Mouse (Mus musculus): ENCODE data around the gene Bin2. TPM values are rescaled to one million over a fixed set of nuclear protein-coding genes. Genes with fewer than 3 reads are reported as not detected.

The Bin2 gene
- total RNA-seq, 1 experiment from 2014 or later = 506 TPM

DNA sequence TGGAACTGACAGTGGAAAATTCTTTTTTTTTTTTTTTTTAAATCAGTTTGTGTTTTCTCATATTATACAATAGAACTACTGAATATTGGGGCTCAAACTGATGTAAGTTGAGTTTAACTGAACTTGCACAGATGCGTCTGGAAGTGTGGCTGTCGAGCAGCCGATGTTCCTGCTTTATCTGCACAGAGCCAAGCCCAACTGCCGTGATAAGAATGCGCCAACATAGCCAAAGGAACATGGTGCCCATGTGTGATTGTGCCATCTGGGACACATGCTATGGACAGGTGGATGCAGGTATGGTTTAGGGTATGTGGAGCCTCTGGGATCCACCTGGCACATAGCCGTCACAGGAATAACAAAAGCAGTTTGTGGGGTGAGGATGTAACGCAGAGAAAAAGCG is 16.5 kb upstream of the Bin2 start:
- ATAC-seq (ENCODE audit: extremely low read depth, insufficient number of reproducible peaks, low FRiP score, poor library complexity, severe bottlenecking) = no peak

DNA sequence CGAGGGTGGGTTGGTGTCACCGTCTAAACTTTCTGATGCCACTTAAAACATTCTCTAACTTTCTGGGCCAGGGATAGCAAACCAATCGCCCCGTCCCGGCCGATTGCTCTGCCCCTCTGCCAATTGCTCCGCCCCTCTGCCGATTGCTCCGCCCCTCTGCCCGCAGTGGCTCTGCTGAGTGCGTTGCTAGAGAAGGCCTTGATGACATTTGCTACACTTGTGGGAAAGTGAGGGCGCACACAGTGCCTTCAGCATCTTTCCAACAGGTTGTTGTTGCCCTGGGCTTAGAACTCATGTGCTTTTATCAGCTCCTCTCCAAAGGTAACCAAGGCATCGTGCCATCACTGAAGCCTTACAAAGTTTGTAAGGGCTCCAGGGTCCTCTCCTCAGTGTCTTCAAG is 15.9 kb upstream of the Bin2 start:
- no peak for ATAC-seq (ENCODE audit: extremely low read depth, insufficient number of reproducible peaks, low FRiP score, poor library complexity, severe bottlenecking)

GRCm38 (mm10) chr15:100684450-100684849 is 15.1 kb upstream of the Bin2 start:
- ATAC-seq (ENCODE audit: extremely low read depth, insufficient number of reproducible peaks, low FRiP score, poor library complexity, severe bottlenecking) = no peak

DNA sequence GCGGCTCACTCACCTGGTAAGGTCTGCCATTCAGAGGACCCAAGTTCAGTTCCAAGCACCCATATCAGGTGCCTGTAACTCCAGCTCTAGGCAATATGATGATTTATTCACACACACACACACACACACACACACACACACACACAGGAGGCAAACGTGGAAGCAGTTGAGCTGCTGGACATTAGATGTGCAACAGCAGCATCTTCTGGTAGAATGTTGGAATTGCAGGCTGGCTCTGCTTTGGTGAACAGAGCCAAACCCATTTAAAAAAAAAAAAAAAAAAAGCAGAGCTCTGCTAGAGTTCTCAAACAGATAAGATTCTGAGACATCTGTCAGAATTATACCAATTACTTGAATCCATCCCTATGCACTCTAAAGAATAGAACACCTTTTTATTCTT is 13.7 kb upstream of the Bin2 start:
- peak; percentile 90 for ATAC-seq (ENCODE audit: extremely low read depth, insufficient number of reproducible peaks, low FRiP score, poor library complexity, severe bottlenecking)

- no peak for ATAC-seq (ENCODE audit: extremely low read depth, insufficient number of reproducible peaks, low FRiP score, poor library complexity, severe bottlenecking)
Observed at GRCm38 (mm10) chr15:100681770-100682169, 12.4 kb upstream of the Bin2 start.

DNA sequence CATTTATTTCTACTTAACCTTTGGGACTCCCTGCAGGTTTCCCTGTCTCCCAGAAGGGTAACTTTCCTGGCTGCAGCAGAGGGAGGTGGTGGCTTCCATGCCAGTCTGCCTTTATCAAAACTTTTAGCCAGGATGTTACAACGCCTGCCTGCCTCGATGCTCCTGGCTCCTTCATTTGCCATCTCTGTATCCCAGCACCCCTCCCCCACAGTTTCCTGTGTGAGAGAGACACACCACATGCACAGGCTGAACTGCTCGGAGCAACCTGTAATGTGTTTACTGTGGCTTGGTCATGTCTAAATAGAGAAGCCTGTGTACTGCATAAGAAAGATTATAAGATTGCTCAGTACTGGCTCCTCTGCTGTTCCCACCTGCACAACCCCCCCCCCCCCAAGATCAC is 11.0 kb upstream of the Bin2 start:
- no peak for ATAC-seq (ENCODE audit: extremely low read depth, insufficient number of reproducible peaks, low FRiP score, poor library complexity, severe bottlenecking)

DNA sequence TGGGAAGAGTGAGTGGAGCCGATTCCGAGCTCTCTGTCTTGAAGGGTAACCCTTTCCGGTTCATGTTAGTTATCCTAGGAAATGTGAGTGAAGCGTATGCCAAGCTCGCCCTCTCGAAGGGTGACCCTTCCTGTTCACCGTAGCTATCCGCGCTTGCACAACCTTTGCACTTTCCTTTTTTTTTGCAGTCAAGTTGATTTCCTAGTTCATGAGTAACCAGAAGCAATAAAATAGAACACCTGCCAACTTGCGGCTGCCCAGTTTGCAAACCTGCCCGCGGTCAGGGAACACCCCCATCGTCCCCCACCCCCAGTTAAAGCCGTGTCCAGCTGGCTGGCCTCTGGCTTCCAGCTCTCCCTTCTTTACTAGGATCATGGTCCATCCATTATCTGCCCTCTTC is 9.7 kb upstream of the Bin2 start:
- no peak for ATAC-seq (ENCODE audit: extremely low read depth, insufficient number of reproducible peaks, low FRiP score, poor library complexity, severe bottlenecking)

GRCm38 (mm10) chr15:100678581-100678980 is 9.2 kb upstream of the Bin2 start:
- ATAC-seq (ENCODE audit: extremely low read depth, insufficient number of reproducible peaks, low FRiP score, poor library complexity, severe bottlenecking) = no peak

DNA sequence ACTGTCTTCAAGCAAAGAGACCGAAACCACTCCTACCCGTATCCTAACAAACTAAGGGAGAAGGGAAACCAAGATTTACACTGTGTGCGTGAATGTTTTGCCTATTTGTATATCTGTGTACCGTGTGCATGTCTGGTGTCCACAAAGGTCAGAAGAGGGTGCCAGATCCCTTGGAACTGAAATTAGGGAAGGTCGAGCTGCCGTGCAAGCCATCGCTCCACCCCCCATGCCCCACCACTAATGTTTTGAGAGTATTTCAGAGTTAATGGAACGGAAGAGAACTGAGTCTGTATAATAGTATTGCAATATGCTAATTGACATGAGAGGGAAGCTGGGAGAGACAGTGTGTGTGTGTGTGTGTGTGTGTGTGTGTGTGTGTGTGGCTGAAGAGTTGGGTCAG is 8.3 kb upstream of the Bin2 start:
- no peak for ATAC-seq (ENCODE audit: extremely low read depth, insufficient number of reproducible peaks, low FRiP score, poor library complexity, severe bottlenecking)

- no peak for ATAC-seq (ENCODE audit: extremely low read depth, insufficient number of reproducible peaks, low FRiP score, poor library complexity, severe bottlenecking)
Observed at GRCm38 (mm10) chr15:100676521-100676920, 7.2 kb upstream of the Bin2 start.

DNA sequence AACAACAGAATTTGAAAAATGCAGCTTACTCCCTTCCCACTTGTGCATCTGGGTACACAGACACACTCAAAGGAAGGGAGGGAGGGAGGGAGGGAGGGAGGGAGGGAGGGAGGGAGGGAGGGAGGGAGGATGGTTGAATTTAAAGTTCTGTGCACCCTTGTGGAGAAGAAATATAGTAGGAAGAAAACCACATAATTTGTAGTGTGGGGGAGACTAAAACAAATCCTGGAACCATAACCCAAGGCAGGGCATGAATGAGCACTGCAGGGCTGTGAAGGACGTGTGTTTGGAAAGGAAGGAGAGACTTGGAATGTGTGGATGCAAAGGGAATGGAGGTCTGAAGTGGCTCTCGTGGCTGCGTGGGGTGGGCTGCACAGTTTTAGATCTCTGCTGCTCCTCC is 6.1 kb upstream of the Bin2 start:
- no peak for ATAC-seq (ENCODE audit: extremely low read depth, insufficient number of reproducible peaks, low FRiP score, poor library complexity, severe bottlenecking)

GRCm38 (mm10) chr15:100674566-100674965 is 5.2 kb upstream of the Bin2 start:
- ATAC-seq (ENCODE audit: extremely low read depth, insufficient number of reproducible peaks, low FRiP score, poor library complexity, severe bottlenecking) = no peak

DNA sequence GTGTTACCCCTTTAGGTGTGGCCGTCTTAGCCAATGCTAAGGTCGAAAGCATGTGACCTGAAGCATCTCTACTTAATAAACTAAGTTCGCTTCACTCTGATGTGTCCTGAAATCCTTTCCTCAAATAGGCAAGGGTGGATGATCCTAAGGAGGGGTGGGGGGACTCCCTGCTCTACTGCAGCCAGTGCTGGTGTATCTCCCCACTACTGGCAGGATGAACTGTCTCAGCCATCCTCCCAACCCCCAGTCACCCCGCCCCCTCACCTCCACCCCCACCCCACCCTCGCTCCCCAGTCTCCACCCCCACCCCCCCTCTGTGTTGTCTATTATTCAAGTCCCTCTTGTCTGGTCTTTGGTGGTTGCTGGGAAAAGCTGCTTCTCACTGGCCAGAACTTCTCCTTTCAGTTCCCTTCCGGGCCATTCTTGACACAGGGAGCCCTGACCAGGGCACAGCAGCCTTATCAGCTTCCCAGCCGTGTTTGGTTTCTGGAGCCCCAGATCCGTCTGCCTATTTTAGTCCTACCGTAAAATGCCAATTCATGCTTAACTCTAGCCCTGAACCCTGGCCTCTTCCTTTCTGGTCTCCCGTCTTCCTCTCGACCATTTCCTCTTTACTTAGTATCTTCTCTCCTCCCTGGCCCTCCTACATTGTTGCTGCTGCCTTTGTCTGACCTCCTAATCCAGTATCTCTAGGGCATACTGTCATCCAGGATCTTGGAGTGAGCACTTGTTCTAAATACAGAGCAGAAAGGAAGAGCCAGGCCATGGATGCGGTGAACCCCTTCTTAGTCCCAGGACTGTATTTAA is 4.4 kb upstream of the Bin2 start:
- peak; percentile 27; the same call in 1 of the 2 replicates for ATAC-seq (ENCODE audit: extremely low read depth, insufficient number of reproducible peaks, low FRiP score, poor library complexity, severe bottlenecking)

DNA sequence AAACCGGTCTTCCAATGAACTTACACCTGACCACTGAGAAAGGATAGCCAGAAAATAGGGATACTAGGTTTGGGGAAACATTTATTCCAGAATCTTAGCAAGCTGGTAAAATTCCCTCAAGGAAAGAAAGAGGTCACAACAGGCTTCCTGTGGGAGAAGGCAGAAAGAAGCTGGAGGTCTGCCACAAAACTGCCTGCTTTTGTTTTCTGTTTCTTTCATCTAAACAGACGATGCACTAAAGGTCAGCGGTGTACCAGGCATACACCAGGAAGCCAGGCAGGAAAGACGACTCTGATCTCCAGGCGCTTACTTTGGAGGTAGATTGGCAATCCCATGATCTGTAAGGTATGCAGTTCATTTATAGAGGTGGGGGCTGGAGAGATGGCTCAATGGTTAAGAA is 1.5 kb upstream of the Bin2 start:
- ATAC-seq (ENCODE audit: extremely low read depth, insufficient number of reproducible peaks, low FRiP score, poor library complexity, severe bottlenecking) = no peak

DNA sequence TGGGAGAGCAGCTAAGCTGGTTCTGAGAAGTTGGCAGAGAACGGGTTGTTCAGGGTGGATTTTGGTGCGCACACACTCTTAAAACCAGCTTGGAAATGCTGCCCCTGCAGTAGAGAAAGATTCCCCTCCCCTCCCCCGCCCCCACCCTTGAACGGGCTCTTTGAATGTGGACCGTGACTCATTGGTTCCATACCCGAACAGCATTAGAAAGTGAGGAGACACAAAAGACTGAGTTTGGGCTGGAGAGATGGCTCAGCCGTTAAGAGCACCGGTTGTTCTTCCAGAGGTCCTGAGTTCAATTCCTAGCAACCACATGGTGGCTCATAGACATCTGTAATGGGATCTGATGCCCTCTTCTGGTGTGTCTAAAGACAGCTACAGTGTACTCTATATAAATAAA is 651 bp upstream of the Bin2 start:
- ATAC-seq (ENCODE audit: extremely low read depth, insufficient number of reproducible peaks, low FRiP score, poor library complexity, severe bottlenecking) = no peak

GRCm38 (mm10) chr15:100667871-100668545 is 1.3 kb downstream of the Bin2 start:
- ATAC-seq (ENCODE audit: extremely low read depth, insufficient number of reproducible peaks, low FRiP score, poor library complexity, severe bottlenecking) = no peak

DNA sequence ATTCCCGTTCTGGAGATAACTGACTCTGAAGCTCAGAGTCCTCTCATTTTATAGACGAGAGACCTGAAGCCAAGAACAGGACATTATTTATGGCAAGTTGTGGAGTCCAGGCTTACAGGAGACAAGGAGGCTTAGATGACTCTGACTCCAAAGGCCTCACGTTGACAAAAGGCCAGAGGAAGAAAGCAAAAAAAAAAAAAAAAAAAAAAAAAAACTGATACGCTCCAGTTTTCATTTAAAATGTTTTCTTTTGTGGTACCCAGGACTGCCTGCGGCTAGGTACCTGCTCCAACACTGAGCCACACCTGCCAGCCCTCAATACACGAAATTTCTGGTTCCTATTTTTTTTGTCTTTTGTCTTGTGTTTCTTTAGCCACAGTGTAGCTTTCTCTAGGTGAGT is 1.9 kb downstream of the Bin2 start:
- no peak for ATAC-seq (ENCODE audit: extremely low read depth, insufficient number of reproducible peaks, low FRiP score, poor library complexity, severe bottlenecking)

GRCm38 (mm10) chr15:100666851-100667250 is 2.5 kb downstream of the Bin2 start:
- no peak for ATAC-seq (ENCODE audit: extremely low read depth, insufficient number of reproducible peaks, low FRiP score, poor library complexity, severe bottlenecking)

DNA sequence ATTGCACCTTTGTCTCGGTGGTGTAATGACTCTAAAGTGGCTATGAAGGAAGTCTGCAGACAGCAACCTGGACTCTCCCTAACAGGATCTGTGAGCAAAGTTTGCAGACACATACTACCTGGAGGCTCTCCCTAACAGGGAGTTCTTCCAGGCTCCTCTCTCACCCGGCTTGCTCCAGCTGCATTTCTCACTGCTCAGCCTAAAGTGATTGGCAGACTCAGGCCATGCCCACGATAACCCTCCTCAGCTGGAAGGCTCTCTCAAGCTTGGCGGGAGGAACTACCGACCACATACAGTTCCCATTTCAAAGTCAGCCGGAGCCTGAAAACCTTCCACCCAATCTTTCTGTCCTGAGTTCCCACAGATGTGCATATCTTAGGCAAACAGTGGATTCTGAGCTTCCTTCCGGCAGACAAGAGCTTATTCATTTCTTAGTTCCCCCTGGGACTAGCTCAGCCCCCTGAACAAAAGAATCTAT is 3.1 kb downstream of the Bin2 start:
- no peak for ATAC-seq (ENCODE audit: extremely low read depth, insufficient number of reproducible peaks, low FRiP score, poor library complexity, severe bottlenecking)

- no peak for ATAC-seq (ENCODE audit: extremely low read depth, insufficient number of reproducible peaks, low FRiP score, poor library complexity, severe bottlenecking)
Observed at GRCm38 (mm10) chr15:100665411-100666218, 3.7 kb downstream of the Bin2 start.

All from neutrophil, adult 5-6 weeks (primary cell).